Mouse (Mus musculus) myocyte (in vitro differentiated cells): ENCODE measurements at regions not wholly inside any gene's neighbourhood (a gene's known extent, or its start where the extent isn't known, plus 50 kb on each side); places are given as distances from the start of the nearest gene placed in this dataset.

ENCODE experiments used
- H3K27me3 ChIP-seq: one replicate; pipeline ENCODE4 v1.6.1; 2011; ENCODE audit not compliant: control insufficient read depth, insufficient read depth, insufficient read length
- H3K36me3 ChIP-seq: one replicate; pipeline ENCODE4 v1.6.1; 2011; ENCODE audit not compliant: control insufficient read depth, insufficient read depth
- H3K4me2 ChIP-seq: one replicate; pipeline ENCODE4 v1.6.1; 2011; ENCODE audit warnings: low read depth, control low read depth
- H3K4me3 ChIP-seq: one replicate; pipeline ENCODE4 v1.5.1; 2011; ENCODE audit warnings: mild to moderate bottlenecking, control low read depth, moderate library complexity
- H3K79me2 ChIP-seq: one replicate; pipeline ENCODE4 v1.6.1; 2011; ENCODE audit not compliant: control insufficient read depth, insufficient read depth
- H3ac ChIP-seq: one replicate; pipeline ENCODE4 v1.6.1; 2011; ENCODE audit not compliant: control insufficient read depth, insufficient read length
- CEBPB ChIP-seq: IDR thresholded peaks from 2 replicates; pipeline ENCODE4 v1.6.1; 2011; ENCODE audit warnings: mild to moderate bottlenecking, moderate library complexity; ENCODE audit not compliant: poor library complexity, insufficient read depth, severe bottlenecking
- E2F4 ChIP-seq: IDR thresholded peaks from one replicate; pipeline ENCODE4 v1.6.1; 2011; ENCODE audit warnings: mild to moderate bottlenecking, control low read depth, moderate library complexity; ENCODE audit not compliant: insufficient read depth
- MAX ChIP-seq: IDR thresholded peaks from one replicate; pipeline ENCODE4 v1.6.1; 2011; ENCODE audit warnings: low read depth, mild to moderate bottlenecking, control low read depth
- MYOD1 ChIP-seq, 3 experiments: IDR thresholded peaks; one replicate each; pipeline ENCODE4 v1.6.1; 2011; ENCODE audit warnings: control low read depth in 2 of 3, low read depth in 2 of 3, mild to moderate bottlenecking in 2 of 3, moderate library complexity in 1 of 3; ENCODE audit not compliant: insufficient read length in 2 of 3, control insufficient read depth in 1 of 3
- MYOG ChIP-seq, 3 experiments: IDR thresholded peaks; one replicate each; pipeline ENCODE4 v1.6.1; 2011; ENCODE audit warnings: control low read depth in 2 of 3, low read depth in 2 of 3, mild to moderate bottlenecking in 2 of 3; ENCODE audit not compliant: insufficient read length in 2 of 3, control insufficient read depth in 1 of 3, insufficient read depth in 1 of 3
- POLR2A ChIP-seq: IDR thresholded peaks from one replicate; pipeline ENCODE4 v1.6.1; 2011; ENCODE audit warnings: low read depth, mild to moderate bottlenecking, control low read depth, moderate library complexity; ENCODE audit not compliant: insufficient read length
- POLR2AphosphoS2 ChIP-seq: IDR thresholded peaks from one replicate; pipeline ENCODE4 v1.6.1; 2011; ENCODE audit warnings: low read depth, control low read depth; ENCODE audit not compliant: insufficient read length
- REST ChIP-seq: IDR thresholded peaks from one replicate; pipeline ENCODE4 v1.6.1; 2011; ENCODE audit warnings: mild to moderate bottlenecking, control low read depth, moderate library complexity; ENCODE audit not compliant: insufficient read depth, insufficient read length
- SRF ChIP-seq: IDR thresholded peaks from one replicate; pipeline ENCODE4 v1.6.1; 2011; ENCODE audit warnings: low read depth; ENCODE audit not compliant: control insufficient read depth, insufficient read length
- TCF12 ChIP-seq: IDR thresholded peaks from one replicate; pipeline ENCODE4 v1.6.1; 2011; ENCODE audit warnings: mild to moderate bottlenecking, control low read depth; ENCODE audit not compliant: poor library complexity, insufficient read depth, severe bottlenecking
- TCF3 ChIP-seq: IDR thresholded peaks from one replicate; pipeline ENCODE4 v1.6.1; 2011; ENCODE audit warnings: low read depth, control low read depth; ENCODE audit not compliant: insufficient read length
- USF1 ChIP-seq: IDR thresholded peaks from one replicate; pipeline ENCODE4 v1.6.1; 2011; ENCODE audit warnings: low read depth, mild to moderate bottlenecking, control low read depth, moderate library complexity

- no peaks in the 10 kb centered on the region for H3K36me3 ChIP-seq
- no peak for TF ChIP-seq POLR2AphosphoS2
- no peak for TF ChIP-seq POLR2A
- no peak for TF ChIP-seq TCF3
- TF ChIP-seq MYOG (IDR thresholded peaks at IDR 0.05; ENCODE audit: control insufficient read depth in 1 of 3, insufficient read depth in 1 of 3, insufficient read length in 2 of 3, low read depth in 2 of 3) = no peak
- TF ChIP-seq TCF12 = no peak
- no peaks in the 10 kb centered on the region for H3K79me2 ChIP-seq
These were observed 527.8 kb downstream of the Ppargc1a start for GRCm38 (mm10) chr5:51039713-51040178.

GRCm38 (mm10) chr5:51036450-51036990, 531.0 kb downstream of the Ppargc1a start:
- TF ChIP-seq POLR2AphosphoS2 (no peak), POLR2A (no peak), MYOG (IDR thresholded peaks at IDR 0.05; ENCODE audit: control insufficient read depth in 1 of 3, insufficient read depth in 1 of 3, insufficient read length in 2 of 3, low read depth in 2 of 3) (no peak), TCF3 (no peak), E2F4 (no peak), USF1 (no peak), SRF (no peak), CEBPB (no peak), MYOD1 (IDR thresholded peaks at IDR 0.05; ENCODE audit: control insufficient read depth in 1 of 3, insufficient read length in 2 of 3, low read depth in 2 of 3) (no peak), REST (no peak), MAX (no peak), TCF12 (no peak)
- no peaks in the 10 kb centered on the region for H3K27me3 ChIP-seq
- no peak overlapping the region for H3K4me2 ChIP-seq

More at GRCm38 (mm10) chr5:51039713-51040178, 527.8 kb downstream of the Ppargc1a start:
- no peak overlapping the region for H3K4me3 ChIP-seq
- no peak overlapping the region for H3K4me2 ChIP-seq
- no peak overlapping the region for H3ac ChIP-seq
- H3K27me3 ChIP-seq = no peaks in the 10 kb centered on the region

GRCm38 (mm10) chr5:51028966-51029365, 538.6 kb downstream of the Ppargc1a start:
- Histone ChIP-seq H3K79me2 (no peaks in the 10 kb centered on the region), H3K36me3 (no peaks in the 10 kb centered on the region), H3K4me2 (no peak overlapping the region), H3K27me3 (no peaks in the 10 kb centered on the region), H3K4me3 (no peak overlapping the region), H3ac (no peak overlapping the region)
- TF ChIP-seq MYOD1 (IDR thresholded peaks at IDR 0.05; ENCODE audit: control insufficient read depth in 1 of 3, insufficient read length in 2 of 3, low read depth in 2 of 3) (no peak), SRF (no peak), MYOG (IDR thresholded peaks at IDR 0.05; ENCODE audit: control insufficient read depth in 1 of 3, insufficient read depth in 1 of 3, insufficient read length in 2 of 3, low read depth in 2 of 3) (no peak), REST (no peak), CEBPB (no peak), TCF3 (no peak), USF1 (no peak), TCF12 (no peak), POLR2A (no peak), E2F4 (no peak), POLR2AphosphoS2 (no peak), MAX (no peak)

More at GRCm38 (mm10) chr5:51036450-51036990, 531.0 kb downstream of the Ppargc1a start:
- H3ac ChIP-seq = no peak overlapping the region
- no peak overlapping the region for H3K4me3 ChIP-seq
- H3K36me3 ChIP-seq = no peaks in the 10 kb centered on the region
- H3K79me2 ChIP-seq = no peaks in the 10 kb centered on the region

- H3K79me2 ChIP-seq = no peaks in the 10 kb centered on the region
- H3K4me2 ChIP-seq = peak overlapping the region; percentile 56
- no peaks in the 10 kb centered on the region for H3K36me3 ChIP-seq
- TF ChIP-seq REST (no peak), TCF12 (no peak), MAX (no peak), POLR2AphosphoS2 (no peak), E2F4 (no peak), USF1 (no peak), POLR2A (no peak), CEBPB (no peak), TCF3 (no peak), SRF (no peak), MYOG (IDR thresholded peaks at IDR 0.05; ENCODE audit: control insufficient read depth in 1 of 3, insufficient read depth in 1 of 3, insufficient read length in 2 of 3, low read depth in 2 of 3) (no peak), MYOD1 (IDR thresholded peaks at IDR 0.05; ENCODE audit: control insufficient read depth in 1 of 3, insufficient read length in 2 of 3, low read depth in 2 of 3) (no peak)
- no peak overlapping the region for H3ac ChIP-seq
- H3K4me3 ChIP-seq = no peak overlapping the region
- H3K27me3 ChIP-seq = no peaks in the 10 kb centered on the region
These were observed 576.5 kb downstream of the Ppargc1a start for GRCm38 (mm10) chr5:50990822-50991537.
